Mouse (Mus musculus): ENCODE data around the gene Cbx8.

Gene Cbx8

GRCm38 (mm10) chr11:119079445-119079837 lies 38.7 kb upstream of the Cbx8 start:
- no peak for DNase-seq (ENCODE audit: low spot score in 2 of 2)

- peak in 1 of 2 experiments; percentile 58 for DNase-seq (ENCODE audit: low spot score in 2 of 2)
Observed at GRCm38 (mm10) chr11:119078691-119079444, 38.1 kb upstream of the Cbx8 start.

GRCm38 (mm10) chr11:119077755-119078154 lies 37.0 kb upstream of the Cbx8 start:
- DNase-seq (ENCODE audit: low spot score in 2 of 2), result no peak

GRCm38 (mm10) chr11:119075805-119076204 lies 35.0 kb upstream of the Cbx8 start:
- DNase-seq (ENCODE audit: low spot score in 2 of 2), result no peak

- no peak for DNase-seq (ENCODE audit: low spot score in 2 of 2)
Observed at GRCm38 (mm10) chr11:119073876-119074433, 33.2 kb upstream of the Cbx8 start.

- no peak for DNase-seq (ENCODE audit: low spot score in 2 of 2)
Observed at GRCm38 (mm10) chr11:119072986-119073385, 32.2 kb upstream of the Cbx8 start.

- no peak for DNase-seq (ENCODE audit: low spot score in 2 of 2)
Observed at GRCm38 (mm10) chr11:119072239-119072638, 31.5 kb upstream of the Cbx8 start.

- DNase-seq (ENCODE audit: low spot score in 2 of 2), result no peak
Observed at GRCm38 (mm10) chr11:119066841-119067240, 26.1 kb upstream of the Cbx8 start.

- DNase-seq (ENCODE audit: low spot score in 2 of 2), result no peak
Observed at GRCm38 (mm10) chr11:119059256-119059655, 18.5 kb upstream of the Cbx8 start.

- DNase-seq (ENCODE audit: low spot score in 2 of 2), result peak in 1 of 2 experiments; percentile 49
Observed at GRCm38 (mm10) chr11:119058041-119058995, 17.5 kb upstream of the Cbx8 start.

GRCm38 (mm10) chr11:119057291-119057690 lies 16.5 kb upstream of the Cbx8 start:
- DNase-seq (ENCODE audit: low spot score in 2 of 2), result no peak

- no peak for DNase-seq (ENCODE audit: low spot score in 2 of 2)
Observed at GRCm38 (mm10) chr11:119056301-119057211, 15.8 kb upstream of the Cbx8 start.

GRCm38 (mm10) chr11:119055571-119056131 lies 14.9 kb upstream of the Cbx8 start:
- DNase-seq (ENCODE audit: low spot score in 2 of 2), result no peak

GRCm38 (mm10) chr11:119054351-119055345 lies 13.9 kb upstream of the Cbx8 start:
- DNase-seq (ENCODE audit: low spot score in 2 of 2), result no peak

- DNase-seq (ENCODE audit: low spot score in 2 of 2), result no peak
Observed at GRCm38 (mm10) chr11:119053738-119054350, 13.1 kb upstream of the Cbx8 start.

- peak; percentile 73 to 76 for DNase-seq (ENCODE audit: low spot score in 2 of 2)
Observed at GRCm38 (mm10) chr11:119053257-119053670, 12.5 kb upstream of the Cbx8 start.

- peak in 1 of 2 experiments; percentile 49 for DNase-seq (ENCODE audit: low spot score in 2 of 2)
Observed at GRCm38 (mm10) chr11:119052661-119053256, 12.0 kb upstream of the Cbx8 start.

GRCm38 (mm10) chr11:119051927-119052660 lies 11.3 kb upstream of the Cbx8 start:
- DNase-seq (ENCODE audit: low spot score in 2 of 2), result no peak
